Mouse (Mus musculus) left cerebral cortex, adult 2 months (tissue): ENCODE measurements around the gene Bcas3. TPM values are rescaled to one million over a fixed set of nuclear protein-coding genes. Genes with fewer than 3 reads are reported as not detected.

Experiments used
- DNase-seq, 2 experiments: peaks; one replicate each; pipeline ENCODE4 v3.0.0; 2021 to 2022; ENCODE audit warnings: low spot score in 2 of 2, mixed read lengths in 1 of 2; ENCODE audit errors: extremely low spot score in 1 of 2
- H3K27ac ChIP-seq: fragments of 200-600 bp; 2 replicates; pipeline ENCODE4 v1.8.1; 2022
- H3K4me3 ChIP-seq: fragments of 200-600 bp; 2 replicates; pipeline ENCODE4 v1.8.1; 2022
- CTCF ChIP-seq: fragments of 200-600 bp; IDR thresholded peaks from 2 replicates; pipeline ENCODE4 v1.8.1; 2022; ENCODE audit warnings: antibody characterized with exemption, mild to moderate bottlenecking, moderate library complexity
- intact Hi-C: fragments of 180-260 bp; cut with DNase I; formaldehyde crosslinking; loops from one replicate; pipeline ENCODE4 v1.15.1; 2025
- total RNA-seq, 2 experiments: library from RNA; stranded (reverse); gene quantifications; 2 replicates each; pipeline ENCODE4 v1.2.3; 2021

Gene Bcas3
- total RNA-seq, 2 experiments from 2014 or later, result 69.1 to 73.0 TPM

- TF ChIP-seq CTCF, result no peak
- H3K27ac ChIP-seq, result no peak overlapping the region
- no peak for DNase-seq
- intact Hi-C loops, result no loop called here
- H3K4me3 ChIP-seq, result no peak overlapping the region
Measured at GRCm38 (mm10) chr11:85696491-85697398, 343.8 kb downstream of the Bcas3 start.

- no peak for DNase-seq
- H3K4me3 ChIP-seq, result no peak overlapping the region
- intact Hi-C loops, result no loop called here
- H3K27ac ChIP-seq, result no peak overlapping the region
- no peak for TF ChIP-seq CTCF
Measured at GRCm38 (mm10) chr11:85697468-85697867, 344.5 kb downstream of the Bcas3 start.

GRCm38 (mm10) chr11:85698242-85698641 is 345.3 kb downstream of the Bcas3 start:
- H3K27ac ChIP-seq, result no peak overlapping the region
- TF ChIP-seq CTCF, result no peak
- no peak for DNase-seq
- H3K4me3 ChIP-seq, result no peak overlapping the region
- intact Hi-C loops, result no loop called here

- DNase-seq, result no peak
- TF ChIP-seq CTCF, result no peak
- Histone ChIP-seq H3K4me3 (no peak overlapping the region), H3K27ac (no peak overlapping the region)
- intact Hi-C loops, result no loop called here
Measured at GRCm38 (mm10) chr11:85704062-85704748, 351.2 kb downstream of the Bcas3 start.

- no peak overlapping the region for H3K27ac ChIP-seq
- peak; percentile 41 for TF ChIP-seq CTCF
- intact Hi-C loops, result no loop called here
- DNase-seq, result no peak
- no peak overlapping the region for H3K4me3 ChIP-seq
Measured at GRCm38 (mm10) chr11:85706630-85707029, 353.7 kb downstream of the Bcas3 start.

- no peak for DNase-seq
- no peak overlapping the region for H3K27ac ChIP-seq
- no peak for TF ChIP-seq CTCF
- H3K4me3 ChIP-seq, result no peak overlapping the region
- intact Hi-C loops, result no loop called here
Measured at GRCm38 (mm10) chr11:85707496-85707895, 354.5 kb downstream of the Bcas3 start.

- intact Hi-C loops, result no loop called here
Measured at GRCm38 (mm10) chr11:85709147-85709546, 356.2 kb downstream of the Bcas3 start.

GRCm38 (mm10) chr11:85710155-85710554 is 357.2 kb downstream of the Bcas3 start:
- Histone ChIP-seq H3K27ac (no peak overlapping the region), H3K4me3 (no peak overlapping the region)
- no peak for TF ChIP-seq CTCF
- intact Hi-C loops, result no loop called here
- DNase-seq, result no peak

More at GRCm38 (mm10) chr11:85709147-85709546, 356.2 kb downstream of the Bcas3 start:
- Histone ChIP-seq H3K27ac (no peak overlapping the region), H3K4me3 (no peak overlapping the region)
- DNase-seq, result no peak
- no peak for TF ChIP-seq CTCF

GRCm38 (mm10) chr11:85712026-85712804 is 359.2 kb downstream of the Bcas3 start:
- no peak for TF ChIP-seq CTCF
- DNase-seq, result no peak
- intact Hi-C loops, result no loop called here
- no peak overlapping the region for H3K4me3 ChIP-seq
- H3K27ac ChIP-seq, result no peak overlapping the region

- intact Hi-C loops, result no loop called here
- no peak overlapping the region for H3K4me3 ChIP-seq
- no peak for TF ChIP-seq CTCF
- H3K27ac ChIP-seq, result no peak overlapping the region
- DNase-seq, result no peak
Measured at GRCm38 (mm10) chr11:85712860-85713813, 360.2 kb downstream of the Bcas3 start.

- intact Hi-C loops, result no loop called here
- Histone ChIP-seq H3K27ac (no peak overlapping the region), H3K4me3 (no peak overlapping the region)
- no peak for TF ChIP-seq CTCF
- no peak for DNase-seq
Measured at GRCm38 (mm10) chr11:85713814-85714208, 360.8 kb downstream of the Bcas3 start.
